Mouse (Mus musculus): ENCODE data around the gene Mrtfa.

The Mrtfa gene

GRCm38 (mm10) chr15:81062175-81062588, 128.4 kb downstream of the Mrtfa start:
- DNase-seq = no peak

GRCm38 (mm10) chr15:81060975-81061374, 129.6 kb downstream of the Mrtfa start:
- DNase-seq = no peak

- DNase-seq = no peak
Observed at GRCm38 (mm10) chr15:81057736-81058135, 132.8 kb downstream of the Mrtfa start.

- no peak for DNase-seq
Observed at GRCm38 (mm10) chr15:81055488-81055887, 135.1 kb downstream of the Mrtfa start.

- no peak for DNase-seq
Observed at GRCm38 (mm10) chr15:81052491-81052890, 138.1 kb downstream of the Mrtfa start.

GRCm38 (mm10) chr15:81050488-81050887, 140.1 kb downstream of the Mrtfa start:
- no peak for DNase-seq

- DNase-seq = no peak
Observed at GRCm38 (mm10) chr15:81049401-81050053, 141.0 kb downstream of the Mrtfa start.

GRCm38 (mm10) chr15:81047497-81047896, 143.1 kb downstream of the Mrtfa start:
- no peak for DNase-seq

- no peak for DNase-seq
Observed at GRCm38 (mm10) chr15:81046061-81046460, 144.5 kb downstream of the Mrtfa start.

GRCm38 (mm10) chr15:81045336-81045735, 145.2 kb downstream of the Mrtfa start:
- peak; percentile 44 to 57 for DNase-seq

- DNase-seq = peak; percentile 56 to 76
Observed at GRCm38 (mm10) chr15:81044446-81044845, 146.1 kb downstream of the Mrtfa start.

- peak in 1 of 2 experiments; percentile 31 for DNase-seq
Observed at GRCm38 (mm10) chr15:81042276-81042931, 148.2 kb downstream of the Mrtfa start.

- no peak for DNase-seq
Observed at GRCm38 (mm10) chr15:81041767-81042166, 148.8 kb downstream of the Mrtfa start.

- no peak for DNase-seq
Observed at GRCm38 (mm10) chr15:81038419-81038818, 152.1 kb downstream of the Mrtfa start.

- no peak for DNase-seq
Observed at GRCm38 (mm10) chr15:81035417-81036162, 155.0 kb downstream of the Mrtfa start.

- no peak for DNase-seq
Observed at GRCm38 (mm10) chr15:81034119-81034518, 156.4 kb downstream of the Mrtfa start.

GRCm38 (mm10) chr15:81032941-81033629, 157.5 kb downstream of the Mrtfa start:
- DNase-seq = no peak

GRCm38 (mm10) chr15:81031611-81032010, 158.9 kb downstream of the Mrtfa start:
- no peak for DNase-seq

GRCm38 (mm10) chr15:81030891-81031425, 159.6 kb downstream of the Mrtfa start:
- DNase-seq = no peak

GRCm38 (mm10) chr15:81027378-81028173, 163.0 kb downstream of the Mrtfa start:
- peak; percentile 34 to 59 for DNase-seq

- DNase-seq = no peak
Observed at GRCm38 (mm10) chr15:81026901-81027300, 163.7 kb downstream of the Mrtfa start.

GRCm38 (mm10) chr15:81023842-81024241, 166.7 kb downstream of the Mrtfa start:
- DNase-seq = no peak
